Mouse (Mus musculus) kidney, adult 18-20 months (tissue): ENCODE data around the gene Tpm3.

Source experiments
- DNase-seq: peaks from one replicate; pipeline ENCODE4 v3.0.0; 2021

Gene Tpm3

DNA sequence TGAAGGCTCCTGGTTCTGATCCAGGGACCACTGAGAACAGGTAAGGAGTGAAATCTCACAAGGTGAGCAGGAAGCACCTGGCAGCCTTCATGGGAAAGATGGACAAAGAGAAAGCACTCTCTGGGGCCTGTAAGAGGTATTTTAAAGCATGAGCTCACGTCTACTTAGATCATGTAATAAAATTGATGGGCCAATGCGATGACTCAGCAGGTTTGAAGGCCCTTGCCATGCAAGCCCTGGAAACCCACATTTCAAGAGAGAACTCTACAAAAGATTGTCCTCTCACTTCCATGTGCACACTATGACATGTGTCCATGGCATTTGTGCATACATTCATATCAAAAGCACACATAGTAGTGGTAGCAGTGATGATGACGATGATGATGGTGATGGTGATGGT lies 67.5 kb downstream of the Tpm3 start:
- DNase-seq: no peak

DNA sequence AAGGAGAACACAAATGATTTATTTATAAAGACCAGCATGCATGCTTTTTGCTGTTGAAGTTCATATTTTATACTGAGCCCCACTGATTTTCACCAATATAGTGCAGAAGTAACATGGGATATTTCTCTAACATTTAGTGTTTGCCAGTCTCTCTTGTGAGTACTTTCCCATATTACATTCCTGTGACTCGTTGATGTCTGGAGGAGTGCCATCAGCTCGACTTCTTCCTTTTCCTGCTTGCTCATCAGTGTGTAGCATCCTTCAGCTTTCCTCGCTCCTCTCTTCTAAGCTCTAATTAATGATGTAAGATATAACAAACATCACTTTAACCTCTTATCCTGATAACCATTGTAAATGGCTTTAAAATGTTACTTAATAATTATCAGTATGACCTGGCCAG lies 73.0 kb downstream of the Tpm3 start:
- no peak for DNase-seq

DNA sequence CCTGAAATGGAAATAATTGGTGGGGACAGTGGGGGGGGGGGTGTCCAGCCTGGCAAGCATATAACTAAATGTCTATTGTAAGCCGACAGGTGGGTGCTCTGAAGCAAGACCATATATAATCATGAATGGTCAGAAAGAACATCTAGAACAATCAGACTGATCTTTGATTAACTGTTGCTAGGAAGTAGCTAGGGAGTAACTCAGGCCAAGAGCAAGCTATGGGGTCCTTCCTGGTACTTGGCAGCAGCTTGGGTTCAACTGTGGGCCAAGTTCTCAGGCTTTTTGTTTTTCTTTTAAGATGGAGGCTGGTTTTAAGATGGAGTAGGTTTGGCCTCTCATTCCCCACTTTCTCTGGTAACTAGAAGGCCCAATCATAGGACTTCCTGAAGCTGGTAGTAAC lies 74.2 kb downstream of the Tpm3 start:
- no peak for DNase-seq
